Mouse (Mus musculus): ENCODE results near the gene Prpf4. TPM values are rescaled to one million over a fixed set of nuclear protein-coding genes. Genes with fewer than 3 reads are reported as not detected.
A peak's percentile ranks its signal among the peaks of the same experiment; 100 is the strongest.

Prpf4 gene
- total RNA-seq, 2 experiments from 2014 or later = 16.1 to 17.3 TPM

DNA sequence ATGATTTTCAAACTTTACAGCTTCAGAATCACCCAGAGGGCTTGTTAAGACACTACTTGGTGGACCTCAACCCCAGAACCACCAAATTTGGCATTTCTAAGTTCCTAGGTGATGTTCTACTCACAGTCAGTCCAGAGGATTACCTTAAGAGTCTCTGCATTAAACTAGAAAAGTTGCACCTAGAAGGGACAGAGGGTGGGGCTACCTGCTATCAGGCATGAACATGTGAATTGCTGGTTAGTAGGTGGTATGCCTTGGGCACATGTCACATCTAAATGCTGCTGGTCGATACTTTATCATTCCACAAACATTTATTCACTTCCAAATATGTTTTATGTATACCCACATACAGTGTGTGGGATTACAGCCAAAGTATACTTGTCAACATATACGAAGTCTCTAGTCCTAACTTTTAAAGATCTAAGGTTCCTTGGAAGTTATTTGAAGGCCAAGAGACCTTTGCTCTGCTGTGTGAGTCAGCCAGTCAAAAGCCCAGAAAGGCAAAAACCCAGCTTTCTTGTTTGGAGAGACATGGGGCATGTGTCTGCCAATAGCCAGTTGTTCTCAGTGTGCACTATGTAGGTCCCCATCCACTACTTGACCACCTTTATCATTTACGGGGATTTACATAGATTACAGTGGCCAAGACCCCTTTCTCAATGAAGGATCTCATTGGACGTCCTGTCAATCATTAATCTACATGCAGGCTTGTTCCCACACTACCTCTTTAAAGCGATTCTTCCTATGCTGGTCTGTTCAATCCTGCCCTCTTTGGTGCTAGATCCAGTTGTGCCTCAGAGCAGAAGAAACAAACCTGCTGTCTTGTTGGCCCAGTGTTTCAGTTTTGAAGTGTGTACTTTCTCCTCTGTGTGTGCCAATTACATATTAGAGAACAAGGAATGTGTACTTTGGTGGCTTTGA lies 18.7 kb upstream of the Prpf4 start:
- DNase-seq (ENCODE audit: low spot score) = no peak

DNA sequence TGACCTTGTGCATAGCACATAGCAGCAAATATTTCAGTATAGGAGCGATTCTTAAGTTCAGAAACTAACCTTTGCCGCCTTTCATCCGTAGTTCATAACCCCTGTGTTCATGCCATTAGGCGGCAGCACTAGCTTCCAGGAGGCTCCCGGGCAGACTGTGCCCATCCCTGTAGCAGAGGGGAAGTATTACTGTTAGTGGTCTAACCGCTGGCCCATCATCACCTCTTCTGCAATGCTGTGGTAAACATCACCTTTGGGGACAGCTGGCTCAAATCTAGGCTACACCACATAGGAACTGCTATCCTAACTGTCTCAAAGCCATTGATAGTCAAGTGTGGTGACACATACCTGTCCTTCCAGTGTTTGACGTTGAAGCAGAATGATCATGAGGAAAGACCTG lies 16.7 kb upstream of the Prpf4 start:
- no peak for DNase-seq (ENCODE audit: low spot score)

DNA sequence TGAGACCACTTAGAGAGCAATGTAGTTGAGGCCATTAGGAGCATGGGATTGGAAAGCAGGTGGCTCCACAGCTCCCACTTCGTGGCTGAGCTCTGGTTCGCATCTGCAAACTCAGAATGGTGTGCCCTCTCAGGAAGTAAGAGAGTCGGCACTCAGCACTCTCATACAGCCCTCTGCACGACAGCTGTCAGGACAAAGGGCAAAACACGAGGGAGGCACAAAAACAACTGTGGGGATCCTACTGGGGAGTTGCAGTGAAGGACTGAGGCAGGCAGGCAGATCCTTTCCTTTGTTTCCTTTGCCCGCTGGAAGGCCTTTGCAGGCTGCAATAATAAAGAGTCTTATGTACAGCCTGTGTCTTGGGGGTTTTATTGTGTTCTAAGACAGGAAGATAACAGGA lies 15.1 kb upstream of the Prpf4 start:
- DNase-seq (ENCODE audit: low spot score) = no peak

- DNase-seq (ENCODE audit: low spot score) = no peak
These were observed 12.8 kb upstream of the Prpf4 start for GRCm38 (mm10) chr4:62395806-62396205.

GRCm38 (mm10) chr4:62397616-62398365 lies 10.8 kb upstream of the Prpf4 start:
- no peak for DNase-seq (ENCODE audit: low spot score)

GRCm38 (mm10) chr4:62398956-62399355 lies 9.6 kb upstream of the Prpf4 start:
- DNase-seq (ENCODE audit: low spot score) = peak; percentile 13

GRCm38 (mm10) chr4:62406133-62406532 lies 2.5 kb upstream of the Prpf4 start:
- no peak for DNase-seq (ENCODE audit: low spot score)

DNA sequence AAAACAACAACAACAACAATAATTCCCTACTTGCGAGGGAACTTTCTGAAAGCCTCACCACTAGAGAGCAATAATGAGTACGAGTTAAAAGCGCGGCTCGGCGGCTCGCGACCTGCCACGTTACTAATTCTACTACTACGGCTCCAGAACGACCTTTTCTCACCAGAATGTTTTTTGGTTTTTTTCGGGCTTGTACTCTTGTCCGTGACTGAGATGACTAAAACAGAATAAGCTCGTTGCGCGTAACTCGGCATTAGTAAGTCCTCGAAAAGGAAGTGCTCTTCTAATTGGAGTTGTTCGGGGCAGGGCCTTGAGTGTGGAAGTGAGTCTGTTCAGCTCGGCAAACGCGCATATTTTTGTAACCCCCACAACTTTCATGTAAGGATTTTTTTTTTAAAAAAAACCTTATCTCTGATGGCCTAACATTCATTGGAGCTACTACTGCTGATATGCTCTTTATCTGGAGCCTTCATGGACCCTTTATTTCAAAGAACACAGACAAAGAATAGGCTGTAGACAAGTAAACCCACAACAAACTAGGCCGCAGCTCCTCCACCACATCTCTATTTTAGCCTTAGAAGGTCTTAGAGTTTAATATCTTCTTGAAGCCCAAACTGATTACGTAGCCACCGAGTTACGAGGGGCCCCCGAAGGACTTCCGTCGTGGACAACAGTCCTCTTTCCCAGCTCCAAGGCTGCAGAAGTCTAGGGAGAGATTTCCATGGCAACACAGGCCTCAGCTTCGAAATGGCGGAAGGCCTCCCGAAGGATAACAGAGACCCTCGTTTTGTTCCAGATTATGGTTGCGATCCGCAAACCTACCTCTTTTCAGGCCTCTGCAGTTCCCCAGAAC lies 641 bp upstream of the Prpf4 start:
- peak; percentile 54 for DNase-seq (ENCODE audit: low spot score)

- no peak for DNase-seq (ENCODE audit: low spot score)
These were observed 1.0 kb downstream of the Prpf4 start for GRCm38 (mm10) chr4:62409615-62410014.

GRCm38 (mm10) chr4:62410325-62410724 lies 1.7 kb downstream of the Prpf4 start:
- DNase-seq (ENCODE audit: low spot score) = no peak

DNA sequence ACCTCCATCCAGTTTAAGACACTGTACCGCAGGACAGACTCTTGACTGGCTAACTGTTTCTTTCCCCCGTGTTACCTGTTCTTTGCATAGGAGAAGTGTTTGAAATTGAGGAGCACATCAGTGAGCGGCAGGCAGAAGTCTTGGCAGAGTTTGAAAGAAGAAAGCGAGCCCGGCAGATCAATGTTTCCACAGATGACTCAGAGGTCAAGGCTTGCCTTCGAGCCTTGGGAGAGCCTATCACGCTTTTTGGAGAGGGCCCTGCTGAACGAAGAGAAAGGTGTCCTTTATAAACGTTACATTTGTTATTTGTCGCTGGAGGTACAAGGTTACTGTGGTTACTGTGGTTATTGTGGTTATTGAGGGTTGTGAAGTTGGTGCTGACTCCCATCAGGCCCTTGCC lies 3.0 kb downstream of the Prpf4 start:
- DNase-seq (ENCODE audit: low spot score) = no peak

DNA sequence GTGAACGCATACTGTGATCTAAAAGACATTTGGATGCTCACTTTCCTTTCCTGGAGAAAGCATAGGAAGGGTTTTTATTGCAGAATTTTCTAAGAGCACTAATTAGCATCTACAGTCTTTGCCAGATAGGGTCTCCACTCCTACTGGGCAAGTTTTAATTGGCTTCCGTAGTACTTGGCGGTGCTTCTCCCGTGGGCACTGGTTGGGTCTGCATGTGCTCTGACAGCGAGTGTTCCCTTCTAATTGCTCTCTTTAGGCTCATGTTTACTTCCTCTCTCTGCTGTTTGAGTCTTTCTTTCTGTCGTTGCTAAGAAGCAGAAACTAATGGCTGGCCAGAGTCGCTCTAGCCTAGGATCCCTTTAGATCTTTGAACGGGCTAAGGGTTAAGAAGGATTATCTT lies 9.9 kb downstream of the Prpf4 start:
- DNase-seq (ENCODE audit: low spot score) = no peak

GRCm38 (mm10) chr4:62419091-62419490 lies 10.5 kb downstream of the Prpf4 start:
- DNase-seq (ENCODE audit: low spot score) = no peak

- no peak for DNase-seq (ENCODE audit: low spot score)
These were observed 17.3 kb downstream of the Prpf4 start for GRCm38 (mm10) chr4:62425891-62426290.

GRCm38 (mm10) chr4:62427978-62428758 lies 19.6 kb downstream of the Prpf4 start:
- no peak for DNase-seq (ENCODE audit: low spot score)

GRCm38 (mm10) chr4:62429616-62430015 lies 21.0 kb downstream of the Prpf4 start:
- DNase-seq (ENCODE audit: low spot score) = no peak

GRCm38 (mm10) chr4:62430678-62431077 lies 22.1 kb downstream of the Prpf4 start:
- DNase-seq (ENCODE audit: low spot score) = no peak

GRCm38 (mm10) chr4:62431522-62431921 lies 22.9 kb downstream of the Prpf4 start:
- no peak for DNase-seq (ENCODE audit: low spot score)

DNA sequence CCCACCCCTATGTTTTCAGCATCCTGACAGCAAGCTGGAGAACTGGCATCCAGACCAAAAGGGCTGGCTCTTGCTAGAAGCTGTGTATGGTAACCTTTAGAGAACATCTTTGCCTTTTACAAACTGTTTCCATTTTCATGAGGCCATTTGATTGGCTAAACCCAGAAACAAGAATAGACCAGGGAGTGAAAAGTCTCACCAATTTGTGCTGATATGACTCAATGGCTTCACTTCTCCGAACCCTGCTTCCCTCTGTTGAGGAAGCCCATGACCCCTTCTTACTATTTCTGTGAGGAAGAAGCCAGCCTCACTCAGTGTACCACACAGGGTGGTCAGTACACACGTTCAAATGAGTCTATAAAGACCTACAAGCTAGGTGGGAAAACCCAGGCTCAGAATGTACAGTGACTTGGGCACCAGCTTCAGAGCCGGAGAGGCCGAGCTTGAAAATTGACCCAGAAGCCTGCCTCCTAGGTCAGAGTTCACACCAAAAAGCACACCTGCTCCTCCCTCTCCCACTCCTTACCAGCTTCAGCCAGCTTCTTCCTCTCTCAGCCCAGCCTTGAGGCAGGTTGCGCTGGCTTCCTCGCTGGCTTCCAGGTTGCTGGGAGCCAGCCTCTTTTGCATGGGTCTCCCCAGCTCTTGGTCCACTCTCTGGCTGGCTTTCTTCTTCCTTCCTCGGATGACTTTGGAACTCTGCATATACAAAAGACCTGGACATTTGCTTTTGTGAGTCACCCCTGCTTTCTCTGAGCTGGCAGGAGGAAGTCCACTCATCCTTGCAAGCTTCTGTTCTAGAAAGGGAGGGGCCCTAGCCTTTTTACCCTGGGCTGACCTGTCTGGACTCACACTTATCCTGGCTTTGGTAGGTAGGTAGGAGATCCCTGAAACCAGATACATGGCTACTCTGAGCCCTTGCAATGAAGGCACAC lies 25.6 kb downstream of the Prpf4 start:
- no peak for DNase-seq (ENCODE audit: low spot score)

GRCm38 (mm10) chr4:62435081-62435480 lies 26.5 kb downstream of the Prpf4 start, which contains the start of gene Rnf183:
Rnf183 (minus strand) TSS chr4:62435252.
- no peak for DNase-seq (ENCODE audit: low spot score)

Measured in gastrocnemius, adult 18-20 months (tissue).